Comparison of ENCODE assay signal across 27 mouse cellular contexts in the genomic region with DNA sequence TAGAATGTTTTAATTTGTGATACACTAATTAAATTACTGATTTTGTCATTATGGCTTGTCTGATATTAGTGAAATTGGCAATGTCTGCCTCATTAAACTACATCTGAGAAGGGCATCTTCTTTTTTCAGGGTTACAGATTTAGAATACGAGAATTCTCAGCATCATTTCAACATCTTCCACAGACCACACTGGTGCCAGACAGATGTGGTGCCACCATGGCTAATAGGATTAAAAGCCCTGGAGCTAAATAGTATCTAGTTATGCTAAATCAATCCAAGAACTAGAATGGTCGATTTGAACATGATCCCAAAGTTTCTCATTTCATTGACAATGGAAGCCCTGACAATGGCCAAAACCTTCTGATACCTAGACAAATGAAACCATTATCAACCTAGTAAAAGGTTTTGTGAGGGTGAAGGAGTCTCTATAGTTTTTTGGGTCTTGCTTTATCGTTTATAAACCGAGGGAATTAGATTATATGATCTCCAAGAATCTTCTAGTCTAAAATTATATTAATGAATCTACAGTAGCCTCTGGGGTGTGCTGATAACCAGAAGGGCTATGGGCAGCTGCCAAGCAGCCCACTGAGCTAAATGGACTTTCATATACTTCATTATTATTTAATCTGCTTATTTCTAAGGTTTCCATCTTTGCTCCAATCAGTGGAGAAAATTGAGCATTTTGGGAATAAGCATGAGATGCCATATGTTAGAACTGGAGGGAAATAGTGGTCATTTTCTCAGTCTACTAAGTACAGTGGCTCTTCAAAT.
"Had no signal": no experiment of that assay in that cellular context is flagged by ENCODE, and none has a peak within 500 bp of the region (broad histone marks: within the 10 kb centered on the region; RNA-seq: fewer than 3 reads in every experiment).

No protein-coding gene starts in this region.

- DNase-seq: forebrain, postnatal 0 days; gastrocnemius, postnatal 14 days; gastrocnemius, postnatal 36 days; heart, adult 11 months; heart, adult 2 months; heart, postnatal 14 days; heart, postnatal 36 days; kidney, adult 11 months; kidney, adult 2 months; kidney, adult 9 months; kidney, postnatal 14 days; kidney, postnatal 36 days; layer of hippocampus, adult 9-11 months; layer of hippocampus, postnatal 36 days; liver had no signal

- H3K4me2 ChIP-seq: heart, embryonic 11.5 days; heart, embryonic 13.5 days; heart, embryonic 15.5 days; hindbrain, embryonic 12.5 days; hindbrain, embryonic 15.5 days; kidney, embryonic 15.5 days; limb, embryonic 12.5 days had no signal

- H3K4me1 ChIP-seq: heart, embryonic 13.5 days; heart, embryonic 15.5 days; hindbrain, embryonic 12.5 days; hindbrain, embryonic 15.5 days; kidney, embryonic 15.5 days; limb, embryonic 10.5 days; limb, embryonic 12.5 days had no signal

- H3K4me3 ChIP-seq: heart, adult 2 months; heart, embryonic 13.5 days; heart, embryonic 15.5 days; hindbrain, embryonic 12.5 days; hindbrain, embryonic 15.5 days; kidney, embryonic 15.5 days; left cerebral cortex, adult 2 months; limb, embryonic 10.5 days; limb, embryonic 12.5 days had no signal

- H3K9ac ChIP-seq: forebrain, postnatal 0 days; heart, embryonic 13.5 days; heart, embryonic 15.5 days; hindbrain, embryonic 12.5 days; hindbrain, embryonic 15.5 days; kidney, embryonic 15.5 days; limb, embryonic 12.5 days had no signal

- H3K36me3 ChIP-seq: heart, embryonic 13.5 days; heart, embryonic 15.5 days; hindbrain, embryonic 12.5 days; hindbrain, embryonic 15.5 days; kidney, embryonic 15.5 days; limb, embryonic 10.5 days; limb, embryonic 12.5 days had no signal

- H3K27me3 ChIP-seq: heart, embryonic 13.5 days; heart, embryonic 15.5 days; hindbrain, embryonic 12.5 days; hindbrain, embryonic 15.5 days; kidney, embryonic 15.5 days; limb, embryonic 12.5 days had no signal

- ATAC-seq: forebrain, postnatal 0 days; hindbrain, postnatal 0 days; intestine, embryonic 16.5 days had no signal

- H3K27ac ChIP-seq: heart, adult 2 months; heart, embryonic 13.5 days; heart, embryonic 15.5 days; hindbrain, embryonic 12.5 days; hindbrain, embryonic 15.5 days; hindbrain, postnatal 0 days; kidney, embryonic 15.5 days; kidney, postnatal 0 days; left cerebral cortex, adult 2 months; limb, embryonic 10.5 days; limb, embryonic 12.5 days had no signal

- H3K9me3 ChIP-seq: heart, embryonic 13.5 days; heart, embryonic 15.5 days; hindbrain, embryonic 12.5 days; hindbrain, embryonic 15.5 days; kidney, embryonic 15.5 days; limb, embryonic 10.5 days; limb, embryonic 12.5 days had no signal
